Mouse (Mus musculus) kidney, postnatal 0 days (tissue): ENCODE data around the gene Arnt2. TPM values are rescaled to one million over a fixed set of nuclear protein-coding genes. Genes with fewer than 3 reads are reported as not detected.

ENCODE experiments used
- ATAC-seq: fragments of 200-750 bp; cut with Nextera tagmentation; replicated peaks from 2 replicates; pipeline ENCODE4 v1.8.0; 2017; ENCODE audit warnings: low read depth, moderate number of reproducible peaks, moderate TSS enrichment, moderate library complexity; ENCODE audit not compliant: low FRiP score
- DNase-seq: peaks from one replicate; pipeline ENCODE4 v3.0.0-alpha.2; 2016; ENCODE audit warnings: low spot score
- H3K27ac ChIP-seq: fragments of 300-500 bp; sonication (generic); 2 replicates; pipeline ENCODE4 v1.5.1; 2014; ENCODE audit warnings: mild to moderate bottlenecking
- H3K27me3 ChIP-seq: fragments of 300-500 bp; sonication (generic); 2 replicates; pipeline ENCODE4 v1.6.1; 2014; ENCODE audit warnings: low read length, mixed read lengths; ENCODE audit not compliant: insufficient read depth
- H3K36me3 ChIP-seq: fragments of 300-500 bp; sonication (generic); 2 replicates; pipeline ENCODE4 v1.6.1; 2014; ENCODE audit warnings: low read length, mixed read lengths; ENCODE audit not compliant: insufficient read depth
- H3K4me1 ChIP-seq: fragments of 300-500 bp; sonication (generic); replicated peaks from 2 replicates; pipeline ENCODE4 v1.6.1; 2014; ENCODE audit warnings: antibody characterized with exemption, low read length, mixed read lengths; ENCODE audit not compliant: insufficient read depth
- H3K4me2 ChIP-seq: fragments of 300-500 bp; sonication (generic); 2 replicates; pipeline ENCODE4 v1.6.1; 2014; ENCODE audit warnings: mild to moderate bottlenecking, low read length, moderate library complexity, mixed read lengths
- H3K4me3 ChIP-seq: fragments of 300-500 bp; sonication (generic); replicated peaks from 2 replicates; pipeline ENCODE4 v1.5.1; 2014; ENCODE audit warnings: low read depth, low read length
- H3K9ac ChIP-seq: fragments of 300-500 bp; sonication (generic); 2 replicates; pipeline ENCODE4 v1.6.1; 2014; ENCODE audit warnings: low read depth, low read length
- H3K9me3 ChIP-seq: fragments of 300-500 bp; sonication (generic); replicated peaks from 2 replicates; pipeline ENCODE4 v1.6.1; 2016; ENCODE audit warnings: low read length, inconsistent platforms, mixed read lengths
- CTCF ChIP-seq: IDR thresholded peaks from 2 replicates; pipeline ENCODE4 v1.5.1; 2016; ENCODE audit warnings: antibody characterized with exemption, low read depth, mild to moderate bottlenecking, moderate library complexity
- WGBS: fragments of 180-500 bp; shearing (Covaris S2); extraction: QIAGEN DNeasy Blood & Tissue Kit; methylation state at CpG from one replicate; pipeline ENCODE4 v1.1.7; 2014; 5-methylcytosine and 5-hydroxymethylcytosine counted together
- polyA plus RNA-seq: library from polyadenylated mRNA; unstranded; fragments of >200 nt; fragmentation: Nextera tagmentation; extraction: Ambion mirVana; gene quantifications from 2 replicates; pipeline ENCODE4 v1.2.1, GENCODE M21; 2015

Arnt2 gene
- polyA plus RNA-seq, 1 experiment from 2014 or later = 8.4 TPM

- H3K36me3 ChIP-seq = no peaks in the 10 kb centered on the region
- ATAC-seq = no peak
- H3K9ac ChIP-seq = no peak overlapping the region
- no peak for DNase-seq
- H3K4me3 ChIP-seq = no peak overlapping the region
- H3K27me3 ChIP-seq = no peaks in the 10 kb centered on the region
- no peak overlapping the region for H3K27ac ChIP-seq
- WGBS = 92% methylated on average over 3 of the region's 3 CpGs
- TF ChIP-seq CTCF = peak; percentile 44
- H3K4me1 ChIP-seq = no peaks in the 10 kb centered on the region
- H3K4me2 ChIP-seq = no peak overlapping the region
- no peaks in the 10 kb centered on the region for H3K9me3 ChIP-seq
These were observed 66.8 kb downstream of the Arnt2 start for GRCm38 (mm10) chr7:84343160-84343559.

DNA sequence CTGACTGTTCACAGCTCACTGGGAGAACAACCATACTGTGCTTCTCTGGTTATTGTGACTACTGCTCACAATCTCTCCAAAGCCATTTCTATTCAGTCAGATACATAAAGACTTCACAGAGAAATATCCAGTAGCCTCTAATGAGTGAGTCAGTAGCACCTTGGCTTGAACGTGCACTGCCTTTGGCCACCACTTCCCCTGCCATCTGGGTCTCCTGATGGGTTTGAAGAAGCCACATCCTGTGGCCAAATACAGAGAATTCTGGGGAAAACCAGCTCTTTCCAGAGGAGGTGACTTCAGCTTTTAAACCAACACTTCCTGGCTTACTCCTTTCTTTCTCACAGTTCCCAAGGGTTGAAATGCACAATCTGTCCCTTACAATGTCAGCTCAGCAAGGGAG is 69.0 kb downstream of the Arnt2 start:
- 0 out of 2 replicates have a peak, but pooled peaks cover under 1% of the 10 kb centered on the region for H3K4me1 ChIP-seq
- H3K36me3 ChIP-seq = no peaks in the 10 kb centered on the region
- H3K27me3 ChIP-seq = no peaks in the 10 kb centered on the region
- H3K9ac ChIP-seq = no peak overlapping the region
- no peaks in the 10 kb centered on the region for H3K9me3 ChIP-seq
- ATAC-seq (no peak), DNase-seq (no peak)
- 69% methylated on average over 1 of the region's 1 CpGs for WGBS
- H3K4me3 ChIP-seq = no peak overlapping the region
- H3K4me2 ChIP-seq = no peak overlapping the region
- TF ChIP-seq CTCF = no peak
- no peak overlapping the region for H3K27ac ChIP-seq

DNA sequence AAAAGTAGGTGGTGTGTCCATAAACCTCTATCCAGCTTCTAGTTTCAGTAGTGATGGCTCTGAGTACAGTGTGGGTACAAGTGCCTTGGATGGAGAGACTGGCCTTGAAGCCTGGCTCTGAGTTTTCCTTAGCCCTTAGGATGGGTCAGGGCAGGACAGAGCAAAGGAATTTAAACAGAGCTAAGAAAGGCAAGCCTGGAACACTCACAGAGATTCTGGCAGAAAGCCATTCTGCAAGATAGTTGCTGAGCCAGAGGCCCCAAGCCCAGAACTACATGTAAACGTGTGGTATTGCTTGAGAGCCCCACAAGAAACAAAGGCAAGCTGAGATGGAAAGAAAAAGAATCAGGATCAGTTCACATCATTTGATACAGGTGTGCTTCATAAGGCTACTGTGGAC is 70.8 kb downstream of the Arnt2 start:
- 0 out of 2 replicates have a peak, but pooled peaks cover 5% of the 10 kb centered on the region for H3K4me1 ChIP-seq
- no peak overlapping the region for H3K4me2 ChIP-seq
- ATAC-seq = no peak
- H3K9me3 ChIP-seq = no peaks in the 10 kb centered on the region
- no peak for TF ChIP-seq CTCF
- no peak for DNase-seq
- no peak overlapping the region for H3K9ac ChIP-seq
- H3K4me3 ChIP-seq = no peak overlapping the region
- no peaks in the 10 kb centered on the region for H3K27me3 ChIP-seq
- WGBS = 53% methylated on average over 1 of the region's 1 CpGs
- H3K36me3 ChIP-seq = no peaks in the 10 kb centered on the region
- no peak overlapping the region for H3K27ac ChIP-seq

DNA sequence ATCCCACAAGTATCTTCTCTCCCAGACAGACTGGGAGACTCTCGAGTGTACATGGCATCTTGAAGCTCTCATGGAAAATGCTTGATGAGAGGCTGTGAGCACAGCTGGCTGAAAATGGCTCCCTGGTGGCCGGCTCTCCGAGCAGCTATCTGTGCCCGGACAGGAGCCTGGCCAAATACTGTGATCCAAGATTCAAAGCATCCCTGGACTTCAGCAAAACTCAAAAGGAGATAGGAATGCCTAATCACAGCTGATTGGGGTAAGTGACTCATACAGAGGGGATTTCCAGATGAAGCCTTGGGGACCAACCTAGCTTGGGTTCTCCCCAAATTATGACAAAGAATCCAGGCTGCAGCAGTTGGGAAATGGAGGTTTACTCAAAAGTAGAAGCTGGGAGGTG is 72.2 kb downstream of the Arnt2 start:
- no peak overlapping the region for H3K27ac ChIP-seq
- H3K4me1 ChIP-seq = 0 out of 2 replicates have a peak, but pooled peaks cover 5% of the 10 kb centered on the region
- DNase-seq = no peak
- ATAC-seq = no peak
- H3K9me3 ChIP-seq = no peaks in the 10 kb centered on the region
- TF ChIP-seq CTCF = no peak
- H3K27me3 ChIP-seq = no peaks in the 10 kb centered on the region
- whole genome bisulfite sequencing = 82% methylated on average over 4 of the region's 4 CpGs
- no peak overlapping the region for H3K9ac ChIP-seq
- no peaks in the 10 kb centered on the region for H3K36me3 ChIP-seq
- H3K4me3 ChIP-seq = no peak overlapping the region
- H3K4me2 ChIP-seq = no peak overlapping the region

DNA sequence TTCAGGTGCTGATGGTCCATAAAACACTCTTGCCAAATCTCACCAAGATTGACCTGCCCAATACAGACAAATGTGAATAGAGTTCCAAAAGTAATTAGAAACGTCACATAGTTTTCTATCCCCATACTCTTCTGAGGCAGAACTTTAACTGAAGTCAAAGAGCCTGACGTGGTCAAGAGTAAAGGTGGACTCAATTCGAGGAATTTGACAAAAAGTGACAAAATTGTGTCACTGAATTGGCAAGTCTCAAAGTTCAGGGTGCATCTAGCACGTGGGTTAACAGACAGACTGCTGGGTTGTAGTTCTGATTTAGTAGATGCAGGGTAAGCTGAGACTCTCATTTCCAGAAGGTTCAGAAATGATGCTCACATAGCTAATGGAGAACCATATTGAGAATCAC is 73.1 kb downstream of the Arnt2 start:
- H3K27ac ChIP-seq = no peak overlapping the region
- H3K27me3 ChIP-seq = no peaks in the 10 kb centered on the region
- H3K4me1 ChIP-seq = peaks cover 12% of the 10 kb centered on the region
- no peak overlapping the region for H3K9ac ChIP-seq
- no peaks in the 10 kb centered on the region for H3K9me3 ChIP-seq
- H3K4me2 ChIP-seq = no peak overlapping the region
- DNase-seq (no peak), ATAC-seq (no peak)
- WGBS = 86% methylated on average over 4 of the region's 4 CpGs
- no peak overlapping the region for H3K4me3 ChIP-seq
- TF ChIP-seq CTCF = no peak
- no peaks in the 10 kb centered on the region for H3K36me3 ChIP-seq

DNA sequence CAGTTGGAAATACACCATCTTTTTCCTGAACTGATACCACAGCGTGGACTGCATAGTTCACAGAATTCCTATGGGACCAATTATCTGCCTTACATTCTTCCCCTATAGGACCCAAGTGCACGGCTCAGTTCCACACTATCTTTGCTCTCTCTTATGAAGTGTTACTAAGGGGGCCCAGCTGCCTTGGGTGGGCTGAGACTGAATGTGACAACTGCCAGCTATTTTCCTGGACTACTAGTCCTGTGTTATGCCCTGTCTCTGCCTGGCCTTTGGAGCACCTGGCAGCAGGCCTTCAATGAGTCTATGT is 73.4 kb downstream of the Arnt2 start:
- 60% methylated on average over 2 of the region's 2 CpGs for WGBS
- no peaks in the 10 kb centered on the region for H3K36me3 ChIP-seq
- DNase-seq (no peak), ATAC-seq (no peak)
- H3K4me2 ChIP-seq = no peak overlapping the region
- no peaks in the 10 kb centered on the region for H3K27me3 ChIP-seq
- H3K9me3 ChIP-seq = no peaks in the 10 kb centered on the region
- peaks cover 12% of the 10 kb centered on the region for H3K4me1 ChIP-seq
- H3K4me3 ChIP-seq = no peak overlapping the region
- no peak overlapping the region for H3K9ac ChIP-seq
- H3K27ac ChIP-seq = no peak overlapping the region
- TF ChIP-seq CTCF = no peak

GRCm38 (mm10) chr7:84335766-84336579 is 74.0 kb downstream of the Arnt2 start:
- H3K4me2 ChIP-seq = no peak overlapping the region
- no peak overlapping the region for H3K4me3 ChIP-seq
- H3K36me3 ChIP-seq = no peaks in the 10 kb centered on the region
- no peaks in the 10 kb centered on the region for H3K9me3 ChIP-seq
- ATAC-seq (no peak), DNase-seq (no peak)
- TF ChIP-seq CTCF = no peak
- no peak overlapping the region for H3K27ac ChIP-seq
- H3K27me3 ChIP-seq = no peaks in the 10 kb centered on the region
- 47% methylated on average over 6 of the region's 6 CpGs for WGBS
- no peak overlapping the region for H3K9ac ChIP-seq
- peaks cover 12% of the 10 kb centered on the region for H3K4me1 ChIP-seq
